Mouse (Mus musculus) midbrain, embryonic 13.5 days (tissue): ENCODE data around the gene Eva1a. TPM values are rescaled to one million over a fixed set of nuclear protein-coding genes. Genes with fewer than 3 reads are reported as not detected.

Experiments used
- ATAC-seq: fragments of 200-750 bp; cut with Nextera tagmentation; 2 replicates; pipeline ENCODE4 v1.8.0; 2017; ENCODE audit warnings: mild to moderate bottlenecking, moderate TSS enrichment, moderate library complexity
- H3K27ac ChIP-seq: fragments of 300-500 bp; sonication (generic); 2 replicates; pipeline ENCODE4 v1.5.1; 2015; ENCODE audit warnings: inconsistent platforms, mild to moderate bottlenecking, moderate library complexity
- H3K27me3 ChIP-seq: fragments of 300-500 bp; sonication (generic); 2 replicates; pipeline ENCODE4 v1.6.1; 2015; ENCODE audit warnings: mild to moderate bottlenecking, inconsistent platforms
- H3K36me3 ChIP-seq: fragments of 300-500 bp; sonication (generic); 2 replicates; pipeline ENCODE4 v1.6.1; 2015; ENCODE audit warnings: mild to moderate bottlenecking, inconsistent platforms
- H3K4me1 ChIP-seq: fragments of 300-500 bp; sonication (generic); replicated peaks from 2 replicates; pipeline ENCODE4 v1.6.1; 2015; ENCODE audit warnings: inconsistent platforms
- H3K4me2 ChIP-seq: fragments of 300-500 bp; sonication (generic); replicated peaks from 2 replicates; pipeline ENCODE4 v1.6.1; 2015; ENCODE audit warnings: moderate library complexity, mild to moderate bottlenecking, inconsistent platforms
- H3K4me3 ChIP-seq: fragments of 300-500 bp; sonication (generic); replicated peaks from 2 replicates; pipeline ENCODE4 v1.5.1; 2015; ENCODE audit warnings: mild to moderate bottlenecking, inconsistent platforms
- H3K9ac ChIP-seq: fragments of 300-500 bp; sonication (generic); replicated peaks from 2 replicates; pipeline ENCODE4 v1.6.1; 2015; ENCODE audit warnings: mild to moderate bottlenecking, inconsistent platforms
- H3K9me3 ChIP-seq: fragments of 300-500 bp; sonication (generic); 2 replicates; pipeline ENCODE4 v1.6.1; 2016; ENCODE audit warnings: mild to moderate bottlenecking, inconsistent platforms
- WGBS: fragments of 180-500 bp; shearing (Covaris S2); methylation state at CpG from one replicate; pipeline ENCODE4 v1.1.7; 2015; 5-methylcytosine and 5-hydroxymethylcytosine counted together
- polyA plus RNA-seq: library from polyadenylated mRNA; unstranded; fragments of >200 nt; fragmentation: Nextera tagmentation; extraction: Ambion mirVana; gene quantifications from 2 replicates; pipeline ENCODE4 v1.2.1, GENCODE M21; 2015

Gene Eva1a
- polyA plus RNA-seq, 1 experiment from 2014 or later, result 0.79 TPM

GRCm38 (mm10) chr6:82135959-82136712 lies 95.3 kb downstream of the Eva1a start:
- H3K4me1 ChIP-seq, result 0 out of 2 replicates have a peak, but pooled peaks cover 3% of the 10 kb centered on the region
- WGBS, result 55% methylated on average over 13 of the region's 13 CpGs
- peaks cover 8% of the 10 kb centered on the region; the same call in 1 of the 2 replicates for H3K9me3 ChIP-seq
- H3K27ac ChIP-seq, result no peak overlapping the region
- no peak overlapping the region for H3K4me3 ChIP-seq
- H3K36me3 ChIP-seq, result no peaks in the 10 kb centered on the region
- no peak overlapping the region for H3K9ac ChIP-seq
- H3K27me3 ChIP-seq, result no peaks in the 10 kb centered on the region
- peak; percentile 46; the same call in 1 of the 2 replicates for ATAC-seq
- no peak overlapping the region for H3K4me2 ChIP-seq

Other genes starting within 250 kb of the Eva1a start
- gene Gcfc2, start 117.4 kb upstream of the Eva1a start, polyA plus RNA-seq, result 8.5 and 9.6 TPM in 2 replicates
- 41.9 and 49.5 TPM in 2 replicates for gene Mrpl19, start 75.1 kb upstream of the Eva1a start, polyA plus RNA-seq